Mouse (Mus musculus): ENCODE results near the gene Mettl21e.

DNA sequence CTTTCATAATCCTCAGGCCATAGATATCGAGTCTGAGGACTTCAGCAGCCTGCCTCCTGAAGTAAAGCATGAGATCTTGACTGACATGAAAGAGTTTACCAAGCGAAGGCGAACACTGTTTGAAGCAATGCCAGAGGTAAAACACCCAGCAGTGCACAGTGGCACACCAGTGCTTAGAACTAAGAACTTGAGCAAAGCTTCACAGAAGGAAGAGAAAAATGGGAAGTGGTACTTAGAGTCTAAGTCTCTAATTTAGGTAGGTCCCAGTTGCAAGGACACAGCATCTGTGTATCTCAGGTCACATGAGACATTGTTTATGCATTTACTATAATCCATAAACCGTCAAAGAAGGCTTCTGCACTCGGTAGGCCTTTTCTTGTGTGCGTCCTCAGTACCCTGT, 56.9 kb downstream of the Mettl21e start:
- TF ChIP-seq POLR2A (IDR thresholded peaks at IDR 0.05; ENCODE audit: borderline replicate concordance, low read depth, low read length), result no peak
- no peak for TF ChIP-seq CTCF (IDR thresholded peaks at IDR 0.05; ENCODE audit: low read depth, low read length)

All from bone marrow macrophage, adult 2 months (primary cell).